Mouse (Mus musculus): ENCODE measurements at regions not wholly inside any gene's neighbourhood (a gene's known extent, or its start where the extent isn't known, plus 50 kb on each side); places are given as distances from the start of the nearest gene placed in this dataset.

GRCm38 (mm10) chr8:102421828-102422227, 363.6 kb downstream of the Cdh11 start:
- in situ Hi-C loops (cut with MboI, MseI), result no loop called here

- in situ Hi-C loops (cut with MboI, MseI), result no loop called here
These were observed 370.5 kb downstream of the Cdh11 start for GRCm38 (mm10) chr8:102414931-102415330.

GRCm38 (mm10) chr8:102413446-102413845, 372.0 kb downstream of the Cdh11 start:
- in situ Hi-C loops (cut with MboI, MseI), result no loop called here

GRCm38 (mm10) chr8:102387591-102387990, 397.9 kb downstream of the Cdh11 start:
- in situ Hi-C loops (cut with MboI, MseI), result no loop called here

GRCm38 (mm10) chr8:102345392-102345791, 440.1 kb downstream of the Cdh11 start:
- in situ Hi-C loops (cut with MboI, MseI), result no loop called here

GRCm38 (mm10) chr8:102332511-102332910, 452.9 kb downstream of the Cdh11 start:
- in situ Hi-C loops (cut with MboI, MseI), result no loop called here

GRCm38 (mm10) chr8:102331151-102331550, 454.3 kb downstream of the Cdh11 start:
- in situ Hi-C loops (cut with MboI, MseI), result no loop called here

GRCm38 (mm10) chr8:102329955-102330354, 455.5 kb downstream of the Cdh11 start:
- in situ Hi-C loops (cut with MboI, MseI), result no loop called here
